Mouse (Mus musculus): Measurements from ENCODE around the gene Tepsin. TPM values are rescaled to one million over a fixed set of nuclear protein-coding genes. Genes with fewer than 3 reads are reported as not detected.

The Tepsin gene
- polyA plus RNA-seq (2012; rRNA removed) = 38.9 and 40.9 TPM in 2 replicates

DNA sequence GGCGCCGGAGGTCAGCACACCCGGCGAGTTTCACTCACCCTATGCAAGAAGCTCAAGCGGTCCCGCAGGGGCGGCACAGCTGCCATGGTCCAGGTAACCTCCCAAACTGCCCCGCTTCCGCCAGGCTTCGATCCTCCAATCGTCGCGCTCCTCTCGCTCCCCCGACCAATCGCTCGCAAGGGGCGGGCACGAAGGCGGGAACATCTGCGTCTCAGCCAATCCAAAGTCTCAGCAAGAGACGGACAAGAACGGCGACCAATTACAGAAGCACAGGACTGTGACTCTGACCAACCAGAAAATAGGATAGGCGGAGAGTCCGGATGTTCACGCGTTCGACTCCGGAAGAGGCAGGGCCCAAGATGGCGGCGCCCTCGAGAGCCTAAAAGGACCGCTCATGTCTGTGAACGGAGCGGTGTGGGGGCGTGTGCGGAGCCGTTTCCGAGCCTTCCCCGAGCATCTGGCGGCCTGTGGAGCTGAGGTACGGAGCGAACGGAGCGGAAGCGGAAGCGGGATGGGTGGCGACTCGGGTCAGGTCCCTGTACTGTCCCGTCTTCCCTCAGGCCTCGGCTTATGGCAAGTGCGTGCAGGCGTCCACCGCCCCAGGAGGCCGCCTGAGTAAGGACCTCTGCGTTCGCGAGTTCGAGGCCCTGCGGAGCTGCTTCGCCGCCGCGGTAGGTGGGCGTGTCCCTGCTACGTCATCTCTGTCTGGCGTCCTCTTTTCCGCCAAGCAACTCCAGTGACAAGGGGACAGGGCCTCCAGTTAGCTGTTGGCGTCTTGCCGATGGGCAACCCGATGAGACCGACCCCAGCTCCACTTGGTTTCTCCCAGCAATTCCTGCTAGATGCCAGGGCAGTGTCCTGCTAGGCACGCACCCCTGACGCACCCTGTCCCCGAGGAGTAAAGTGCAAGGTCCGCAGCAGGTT lies at the start of gene Tepsin, which contains the start of gene Ndufaf8:
TSS of gene Tepsin (minus strand) at position 144 of the 924 bp plus-strand sequence.
TSS of gene Ndufaf8 (plus strand) at position 341 of the 924 bp plus-strand sequence.

DNA sequence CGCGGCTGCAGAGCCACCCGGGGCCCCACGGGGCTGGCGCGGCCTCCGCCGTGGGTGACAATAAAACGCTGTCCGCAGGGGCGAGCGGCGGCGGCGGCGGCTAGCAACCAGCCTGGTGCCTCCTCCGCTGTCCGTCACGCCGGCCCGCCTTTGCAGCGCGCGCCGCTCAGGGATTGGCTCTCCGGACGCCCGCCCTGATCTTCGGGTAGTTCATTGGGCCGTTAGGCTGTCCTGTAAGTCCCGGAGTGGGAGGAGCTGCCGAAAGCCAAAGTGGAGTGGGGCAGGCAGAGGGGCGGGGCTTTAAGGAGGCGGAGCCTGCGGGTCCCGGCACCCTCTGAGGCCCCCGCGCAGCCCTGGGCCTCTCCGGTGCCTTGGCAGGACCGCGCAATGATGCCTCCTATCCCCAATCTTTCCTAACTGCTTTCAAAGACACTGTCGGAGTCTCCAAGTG lies 11.8 kb downstream of the Tepsin start, which contains the start of gene Cep131:
TSS of gene Cep131 (minus strand) at position 126 of the 451 bp plus-strand sequence.

DNA sequence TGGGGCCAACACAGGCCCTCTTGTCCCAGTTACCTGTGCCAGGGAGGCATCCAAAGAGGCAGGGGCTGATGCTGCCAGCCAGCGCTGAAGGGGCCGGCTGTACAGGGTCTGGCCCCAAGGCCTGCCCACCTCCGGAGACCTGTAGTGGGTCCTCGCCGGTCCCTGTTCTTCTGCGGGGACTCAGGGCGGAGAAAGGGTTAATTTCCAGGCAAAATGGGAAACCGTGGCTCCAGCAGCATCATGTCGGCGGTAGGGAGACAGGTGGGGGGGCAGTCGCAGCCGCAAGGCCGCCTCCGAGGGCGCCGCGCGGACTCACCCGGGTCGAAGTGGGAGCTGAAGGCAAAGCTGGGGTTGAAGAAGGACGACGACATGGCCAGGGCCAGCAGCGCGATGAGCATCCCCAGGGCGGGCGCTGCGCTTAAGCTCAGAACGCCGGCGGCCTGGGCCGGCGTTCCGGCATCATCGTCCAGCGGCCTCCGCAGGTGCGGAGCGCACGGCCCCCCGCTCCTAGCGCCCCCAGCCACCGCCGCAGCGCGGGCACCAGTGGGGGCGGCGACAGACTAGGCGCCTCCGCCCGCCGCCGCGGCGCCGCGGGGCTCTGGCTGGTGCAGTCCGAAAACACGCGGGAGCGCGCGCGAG lies 51.9 kb downstream of the Tepsin start, which contains the start of gene Aatk:
TSS of gene Aatk (minus strand) at position 615 of the 639 bp plus-strand sequence.

Other genes with a start within 250 kb of the Tepsin start
- 56.8 and 63.7 TPM in 2 replicates for gene Chmp6, start 185.3 kb downstream of the Tepsin start, polyA plus RNA-seq (2012; rRNA removed)
- gene Baiap2, start 156.0 kb downstream of the Tepsin start, polyA plus RNA-seq (2012; rRNA removed) = 36.4 and 43.0 TPM in 2 replicates
- gene Aatk, start 51.6 kb downstream of the Tepsin start, polyA plus RNA-seq (2012; rRNA removed) = 74.2 and 76.3 TPM in 2 replicates
- 35.3 and 37.9 TPM in 2 replicates for gene Cep131, start 11.9 kb downstream of the Tepsin start, polyA plus RNA-seq (2012; rRNA removed)
- gene Ndufaf8, start 197 bp upstream of the Tepsin start, polyA plus RNA-seq (2012; rRNA removed) = 31.9 and 36.8 TPM in 2 replicates
- 103 and 104 TPM in 2 replicates for gene Slc38a10, start 52.6 kb upstream of the Tepsin start, polyA plus RNA-seq (2012; rRNA removed)
- 16.9 and 20.1 TPM in 2 replicates for gene Bahcc1, start 134.2 kb upstream of the Tepsin start, polyA plus RNA-seq (2012; rRNA removed)
- gene Actg1, start 249.8 kb upstream of the Tepsin start, polyA plus RNA-seq (2012; rRNA removed) = 1,434 and 1,972 TPM in 2 replicates